Mouse (Mus musculus) lung, adult 2 months (tissue): Measurements from ENCODE around the gene Tubb1. TPM values are rescaled to one million over a fixed set of nuclear protein-coding genes. Genes with fewer than 3 reads are reported as not detected.
A peak's percentile ranks its signal among the peaks of the same experiment; 100 is the strongest.

Experiments
- DNase-seq: peaks from one replicate; pipeline ENCODE4 v3.0.0; 2022
- H3K4me1 ChIP-seq: fragments of 200-500 bp; 2 replicates; pipeline ENCODE4 v1.6.1; 2011; ENCODE audit warnings: low read length; ENCODE audit not compliant: control insufficient read depth, insufficient read depth
- H3K4me3 ChIP-seq: fragments of 200-500 bp; replicated peaks from 2 replicates; pipeline ENCODE3; 2011; ENCODE audit warnings: low read depth, mild to moderate bottlenecking, control low read depth, low read length; ENCODE audit errors: extremely low read depth
- CTCF ChIP-seq: fragments of 200-500 bp; IDR thresholded peaks from 2 replicates; pipeline ENCODE4 v1.5.1; 2011; ENCODE audit warnings: mild to moderate bottlenecking, low read length, control low read depth; ENCODE audit not compliant: insufficient read depth
- POLR2A ChIP-seq: fragments of 200-500 bp; IDR thresholded peaks from 2 replicates; pipeline ENCODE4 v1.6.1; 2011; ENCODE audit warnings: low read depth, mild to moderate bottlenecking, control low read depth, low read length, borderline replicate concordance; ENCODE audit errors: extremely low read depth
- WGBS: fragments of 180-500 bp; shearing (Covaris S2); methylation state at CpG from one replicate; pipeline ENCODE4 v1.1.7; 2018; 5-methylcytosine and 5-hydroxymethylcytosine counted together
- polyA plus RNA-seq: library from polyadenylated mRNA; depleted of rRNA; stranded (reverse); fragments of >200 nt; gene quantifications from 2 replicates; pipeline ENCODE4 v1.2.3, GENCODE M21; 2012

Gene Tubb1
- polyA plus RNA-seq, 1 experiment, result 38.3 TPM

DNA sequence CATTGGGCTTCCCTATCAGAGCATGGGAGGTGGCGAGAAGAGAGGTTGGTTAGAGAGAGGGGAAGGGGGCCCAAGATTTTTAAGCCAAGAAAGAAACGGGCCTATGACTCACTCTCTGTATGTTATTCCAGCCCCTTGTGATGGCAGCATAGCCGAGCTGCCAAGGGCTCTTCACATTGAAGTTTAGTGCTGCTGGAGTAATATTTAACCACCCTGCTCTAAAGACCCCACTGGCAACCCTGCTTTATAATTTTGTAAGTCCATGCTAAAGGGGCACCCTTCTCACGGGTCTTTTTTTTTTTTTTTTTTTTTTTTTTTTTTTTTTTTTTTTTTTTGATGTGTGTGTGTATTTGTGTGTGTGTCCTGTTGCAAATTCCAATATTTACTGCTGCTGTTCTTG is 8.6 kb upstream of the Tubb1 start:
- DNase-seq, result no peak
- 56% methylated on average over 4 of the region's 4 CpGs for WGBS
- Histone ChIP-seq H3K4me1 (peaks cover 7% of the 10 kb centered on the region), H3K4me3 (no peak overlapping the region)
- TF ChIP-seq POLR2A (no peak), CTCF (no peak)

DNA sequence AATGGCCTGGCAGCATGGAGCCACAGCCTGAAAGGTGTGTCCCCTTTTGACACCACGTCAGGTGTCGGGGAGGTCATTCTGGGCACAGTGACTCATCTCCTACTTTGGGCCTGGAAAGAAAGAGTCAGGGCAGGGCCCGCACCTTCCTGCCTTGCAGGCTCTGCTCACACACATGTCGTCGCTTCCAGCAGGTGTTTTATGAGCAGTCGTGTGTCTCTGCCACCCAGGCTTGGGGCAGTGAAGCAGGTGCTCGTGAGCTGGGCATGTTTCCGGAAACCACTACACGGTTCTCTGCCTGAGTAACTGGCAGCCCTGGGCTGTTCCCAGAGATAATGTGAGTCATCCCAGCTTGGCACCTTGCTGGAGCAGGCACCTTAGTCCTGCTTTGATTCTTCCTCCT is 8.0 kb upstream of the Tubb1 start:
- 63% methylated on average over 9 of the region's 9 CpGs for WGBS
- no peak for DNase-seq
- no peak overlapping the region for H3K4me3 ChIP-seq
- peaks cover 7% of the 10 kb centered on the region for H3K4me1 ChIP-seq
- TF ChIP-seq POLR2A, result no peak
- no peak for TF ChIP-seq CTCF

DNA sequence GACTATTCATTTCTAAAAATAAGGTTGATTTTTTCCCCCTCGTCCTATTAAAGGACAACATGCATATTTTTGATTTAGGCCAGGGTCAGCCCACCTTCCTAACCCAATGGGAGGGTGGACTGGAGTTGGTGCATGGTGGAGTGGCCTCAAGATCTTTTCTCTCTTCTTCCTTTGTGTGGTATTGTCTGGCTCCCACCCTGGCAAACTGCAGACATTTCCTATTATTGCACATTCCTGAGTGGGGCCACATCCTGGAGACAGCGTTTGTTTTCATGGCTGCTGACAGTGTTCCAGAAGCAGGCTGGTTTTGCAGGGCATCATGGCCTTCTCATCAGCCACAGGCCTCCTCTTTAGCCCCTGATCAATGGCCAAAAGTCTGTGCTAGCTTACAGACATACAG is 7.4 kb upstream of the Tubb1 start:
- H3K4me3 ChIP-seq, result no peak overlapping the region
- TF ChIP-seq CTCF, result no peak
- TF ChIP-seq POLR2A, result no peak
- WGBS, result 26% methylated on average over 2 of the region's 2 CpGs
- H3K4me1 ChIP-seq, result peaks cover 5% of the 10 kb centered on the region
- no peak for DNase-seq

- Histone ChIP-seq H3K4me1 (peaks cover 2% of the 10 kb centered on the region; the same call in 1 of the 2 replicates), H3K4me3 (no peak overlapping the region)
- no peak for DNase-seq
- no peak for TF ChIP-seq CTCF
- TF ChIP-seq POLR2A, result no peak
- 79% methylated on average over 7 of the region's 7 CpGs for WGBS
These were observed 6.1 kb upstream of the Tubb1 start for GRCm38 (mm10) chr2:174444359-174444758.

DNA sequence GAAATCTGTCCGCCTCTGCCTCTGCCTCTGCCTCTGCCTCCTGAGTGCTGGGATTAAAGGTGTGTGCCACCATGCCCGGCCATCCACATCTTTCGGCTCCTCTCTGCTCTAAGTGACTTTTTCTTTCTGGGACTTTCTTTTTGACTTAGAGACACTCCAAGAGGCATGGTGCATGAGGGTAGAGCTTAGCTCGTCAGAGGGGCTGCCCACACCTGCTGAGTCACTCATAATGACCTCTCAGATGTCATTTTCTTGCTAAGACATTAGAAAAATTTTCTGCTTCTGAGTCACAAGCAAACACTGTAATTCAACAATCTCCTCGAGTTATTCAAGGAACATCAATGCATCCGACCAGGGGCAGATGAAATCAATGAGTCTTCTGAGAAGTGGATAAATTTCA is 5.5 kb upstream of the Tubb1 start:
- no peak overlapping the region for H3K4me3 ChIP-seq
- H3K4me1 ChIP-seq, result peaks cover 2% of the 10 kb centered on the region; the same call in 1 of the 2 replicates
- DNase-seq, result no peak
- 74% methylated on average over 6 of the region's 6 CpGs for WGBS
- TF ChIP-seq POLR2A, result no peak
- no peak for TF ChIP-seq CTCF

DNA sequence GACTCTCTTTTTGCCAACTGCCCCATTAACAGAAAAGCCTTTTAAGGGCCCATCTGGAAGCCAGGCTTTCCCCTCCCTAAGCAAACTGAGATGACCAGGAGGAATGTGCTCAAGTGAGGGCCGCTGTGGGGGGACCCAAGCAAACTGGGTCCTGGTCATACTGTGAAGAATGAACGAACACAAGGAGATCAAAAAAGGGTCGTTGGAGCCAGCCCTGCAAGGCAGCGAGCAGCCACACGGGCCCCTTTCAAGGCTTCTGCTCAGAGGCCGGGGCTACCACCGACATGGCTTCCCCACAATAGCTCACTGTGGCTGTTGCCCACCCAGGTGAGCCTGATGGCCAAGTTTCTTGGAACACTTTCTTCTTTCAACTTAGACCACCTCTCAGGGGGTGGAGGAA is 4.0 kb upstream of the Tubb1 start:
- TF ChIP-seq POLR2A, result no peak
- TF ChIP-seq CTCF, result no peak
- WGBS, result 63% methylated on average over 7 of the region's 7 CpGs
- Histone ChIP-seq H3K4me3 (no peak overlapping the region), H3K4me1 (peaks cover 2% of the 10 kb centered on the region; the same call in 1 of the 2 replicates)
- no peak for DNase-seq

- no peak for DNase-seq
- Histone ChIP-seq H3K4me1 (peaks cover 2% of the 10 kb centered on the region; the same call in 1 of the 2 replicates), H3K4me3 (no peak overlapping the region)
- WGBS, result 73% methylated on average over 8 of the region's 8 CpGs
- TF ChIP-seq CTCF, result no peak
- no peak for TF ChIP-seq POLR2A
These were observed 3.6 kb upstream of the Tubb1 start for GRCm38 (mm10) chr2:174446905-174447304.

DNA sequence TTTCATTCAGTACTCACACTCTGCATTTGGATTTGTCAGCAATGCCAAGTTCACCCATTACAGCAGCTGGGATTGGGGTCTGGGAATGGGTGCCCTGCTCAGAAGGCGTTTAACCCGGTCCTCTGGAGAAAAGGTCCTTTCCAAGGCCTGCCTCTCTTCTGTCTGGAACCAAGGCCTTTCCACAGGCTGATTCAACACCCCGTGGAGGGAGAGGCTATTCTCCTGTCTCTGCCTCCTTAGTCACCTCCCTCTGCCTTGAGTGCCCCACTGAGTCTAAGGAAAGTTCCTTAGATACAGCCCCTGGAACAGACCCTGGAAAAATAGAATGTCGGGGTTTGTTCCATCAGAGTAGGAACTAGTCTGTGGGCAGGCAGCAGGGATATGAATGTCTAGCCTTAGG is 2.1 kb upstream of the Tubb1 start:
- 85% methylated on average over 4 of the region's 4 CpGs for WGBS
- no peak for DNase-seq
- Histone ChIP-seq H3K4me1 (no peaks in the 10 kb centered on the region; the same call in 1 of the 2 replicates), H3K4me3 (no peak overlapping the region)
- no peak for TF ChIP-seq CTCF
- no peak for TF ChIP-seq POLR2A

- H3K4me3 ChIP-seq, result no peak overlapping the region
- 72% methylated on average over 7 of the region's 7 CpGs for WGBS
- no peak for DNase-seq
- TF ChIP-seq CTCF (peak; percentile 39; the same call in 1 of the 2 replicates), POLR2A (no peak)
- H3K4me1 ChIP-seq, result no peaks in the 10 kb centered on the region
These were observed 3.2 kb downstream of the Tubb1 start for GRCm38 (mm10) chr2:174453681-174454080.

DNA sequence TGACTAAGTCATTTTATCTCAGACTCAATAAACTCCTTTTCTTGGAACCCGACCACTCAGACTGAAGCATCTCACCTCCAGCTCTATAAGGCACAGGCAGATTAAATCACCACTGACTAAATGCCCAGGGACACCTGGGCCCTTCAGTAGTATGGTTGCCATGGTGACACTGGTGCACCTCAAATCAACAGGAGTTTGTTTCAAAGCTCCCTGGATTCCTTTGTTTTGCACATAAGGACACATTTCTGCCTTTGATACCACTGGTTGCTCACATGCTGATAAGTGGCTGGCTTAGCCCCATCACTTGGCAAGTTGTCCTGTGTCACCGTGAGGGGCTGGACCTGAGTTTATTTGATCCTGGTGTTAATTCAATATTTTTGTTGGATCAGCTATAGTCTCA is 8.9 kb downstream of the Tubb1 start:
- TF ChIP-seq CTCF (no peak), POLR2A (no peak)
- Histone ChIP-seq H3K4me3 (no peak overlapping the region), H3K4me1 (no peaks in the 10 kb centered on the region; the same call in 1 of the 2 replicates)
- WGBS, result 63% methylated on average over 2 of the region's 2 CpGs
- DNase-seq, result no peak

- no peak for DNase-seq
- 28% methylated on average over 10 of the region's 10 CpGs for WGBS
- peak overlapping the region; percentile 99 for H3K4me3 ChIP-seq
- TF ChIP-seq POLR2A (no peak), CTCF (no peak)
- H3K4me1 ChIP-seq, result no peaks in the 10 kb centered on the region; the same call in 1 of the 2 replicates
These were observed 12.9 kb downstream of the Tubb1 start for GRCm38 (mm10) chr2:174463370-174463769.
